Mouse (Mus musculus): ENCODE measurements around the gene Zdhhc14.

- TF ChIP-seq CTCF (IDR thresholded peaks at IDR 0.05; ENCODE audit: low read depth), result no peak
- no peak for TF ChIP-seq EP300 (IDR thresholded peaks at IDR 0.05; ENCODE audit: low read depth)
These were observed 271.4 kb downstream of the Zdhhc14 start for GRCm38 (mm10) chr17:5763768-5764167.
